Mouse (Mus musculus) CD4-positive, CD25-positive, alpha-beta regulatory T cell, adult 4 months (primary cell): ENCODE results near the gene Limch1. TPM values are rescaled to one million over a fixed set of nuclear protein-coding genes. Genes with fewer than 3 reads are reported as not detected.

Source experiments
- ATAC-seq: one replicate; pipeline ENCODE4 v1.8.0; 2017
- polyA plus RNA-seq, 2 experiments: library from polyadenylated mRNA; unstranded; fragments of 100-300 nt; shearing (Covaris generic); gene quantifications; one replicate each; pipeline ENCODE4 v1.2.1; 2017

Limch1 gene
- polyA plus RNA-seq, 2 experiments from 2014 or later, result not detected

DNA sequence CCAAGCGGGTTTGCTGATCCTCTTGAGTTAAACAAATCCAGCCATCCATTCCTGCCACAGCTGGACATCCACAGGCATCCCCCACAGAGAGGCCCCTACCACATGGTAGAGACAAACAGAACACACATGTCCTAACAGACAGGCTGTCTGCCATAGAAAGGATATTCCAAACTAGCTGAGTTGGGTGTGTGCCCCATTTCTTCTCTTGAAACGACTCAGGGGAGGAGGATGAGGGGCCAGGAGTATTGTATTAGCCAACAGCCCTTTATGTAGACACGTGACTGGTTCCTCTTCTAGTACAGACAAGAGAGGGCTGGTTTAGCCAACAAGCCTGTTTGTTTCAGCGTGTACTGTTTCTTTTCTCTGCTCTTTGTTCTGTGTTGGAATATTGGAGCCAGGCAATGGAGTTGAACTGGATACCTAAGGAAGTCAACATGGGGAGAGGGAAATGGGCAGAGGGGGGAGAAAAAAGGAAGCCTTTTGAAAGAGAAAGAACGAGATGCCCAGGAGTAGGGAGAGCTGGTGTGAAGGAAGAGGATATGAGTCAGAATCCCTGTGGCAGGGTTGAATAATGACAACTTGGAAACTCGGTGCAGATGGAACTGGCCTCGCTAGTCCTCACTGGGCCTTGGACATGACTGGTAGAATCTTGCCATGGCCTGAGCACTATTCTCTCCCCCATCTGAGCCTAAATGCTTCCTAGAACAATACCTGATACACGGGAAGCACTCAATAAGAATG is 196.3 kb downstream of the Limch1 start:
- ATAC-seq, result no peak

DNA sequence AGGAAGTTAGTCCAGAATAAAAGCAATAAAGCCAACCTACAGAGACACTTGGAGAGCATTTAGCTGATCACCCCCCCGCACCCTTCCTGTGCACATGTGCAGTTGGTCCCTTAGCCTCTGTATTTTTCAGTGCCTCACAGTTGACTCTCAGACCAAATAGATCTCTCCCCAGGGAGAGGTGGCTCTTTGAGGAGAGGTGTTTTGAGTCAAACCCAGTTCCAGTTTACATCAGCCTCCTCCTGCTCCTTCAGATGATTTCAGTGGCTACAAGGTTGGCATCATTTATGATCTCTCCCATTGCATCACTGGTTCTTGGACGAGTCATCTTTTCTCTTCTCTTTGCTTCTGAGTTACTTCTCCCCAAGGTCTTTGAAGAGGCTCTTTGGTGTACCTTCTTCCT is 197.3 kb downstream of the Limch1 start:
- no peak for ATAC-seq

DNA sequence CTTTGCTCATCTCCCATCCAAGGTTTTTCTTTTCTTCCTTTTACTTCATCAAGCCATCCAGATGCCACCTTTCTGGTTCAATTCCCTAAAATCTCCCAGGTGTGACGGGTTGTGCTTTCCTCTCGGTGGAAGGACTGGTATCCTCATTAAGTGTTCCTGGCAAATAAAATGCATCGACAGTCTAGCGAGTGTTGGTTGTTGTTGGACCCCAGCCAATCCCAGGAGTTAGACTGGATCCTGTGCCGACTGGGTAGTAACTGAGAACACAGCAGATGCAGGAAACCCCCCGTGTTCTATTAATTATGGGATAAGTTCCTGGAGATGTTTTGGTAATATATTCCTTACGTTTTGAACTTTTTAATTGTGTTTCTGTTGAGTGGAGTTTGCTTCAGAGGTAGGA is 197.9 kb downstream of the Limch1 start:
- ATAC-seq, result no peak

DNA sequence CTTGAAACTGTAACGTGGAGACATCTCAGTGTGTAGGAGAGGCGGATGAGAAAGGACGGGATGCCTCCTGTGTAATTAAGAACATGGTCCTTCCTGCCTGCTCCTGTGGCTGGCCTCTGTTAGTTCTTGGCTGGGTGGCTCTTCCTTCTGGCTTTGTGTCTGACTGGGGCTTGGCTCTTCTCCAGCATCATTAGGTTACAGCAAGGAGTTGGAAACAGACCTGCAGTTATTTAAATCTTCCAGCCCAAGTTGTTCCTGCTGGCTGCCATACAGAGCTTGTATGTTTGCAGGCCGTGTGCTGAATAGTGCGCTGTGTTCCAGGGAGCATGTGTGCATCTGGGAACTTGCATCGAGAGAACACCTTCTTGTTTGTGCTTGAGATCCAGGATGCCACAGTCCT is 202.3 kb downstream of the Limch1 start:
- no peak for ATAC-seq

DNA sequence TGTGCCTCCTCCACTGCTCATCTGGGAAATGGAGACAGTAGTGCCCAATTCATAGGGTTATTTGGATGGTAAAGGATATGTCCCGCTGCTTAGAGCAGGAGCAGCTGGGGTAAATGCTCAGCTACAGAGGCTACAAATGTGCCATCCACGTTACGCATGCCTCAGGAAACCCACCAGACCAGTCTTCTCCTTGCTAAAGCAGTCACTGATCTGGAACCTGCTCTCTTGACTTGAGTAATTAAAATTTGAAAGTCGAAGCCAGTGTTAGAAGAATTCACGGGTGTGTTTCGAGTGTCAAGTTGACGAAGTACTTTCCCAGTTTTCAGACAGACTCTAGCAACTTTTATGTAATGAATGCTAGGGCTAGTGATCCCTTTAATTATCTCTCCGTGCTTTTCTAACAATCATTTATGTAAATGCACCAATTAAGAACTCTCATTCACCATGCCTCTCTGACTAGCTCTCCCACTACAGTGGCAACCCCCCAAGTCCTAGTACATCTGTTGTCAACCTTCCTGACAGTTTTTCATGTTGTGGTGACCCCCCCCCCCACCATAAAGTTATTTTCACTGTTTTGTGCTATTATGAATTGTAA is 203.6 kb downstream of the Limch1 start:
- ATAC-seq, result no peak

DNA sequence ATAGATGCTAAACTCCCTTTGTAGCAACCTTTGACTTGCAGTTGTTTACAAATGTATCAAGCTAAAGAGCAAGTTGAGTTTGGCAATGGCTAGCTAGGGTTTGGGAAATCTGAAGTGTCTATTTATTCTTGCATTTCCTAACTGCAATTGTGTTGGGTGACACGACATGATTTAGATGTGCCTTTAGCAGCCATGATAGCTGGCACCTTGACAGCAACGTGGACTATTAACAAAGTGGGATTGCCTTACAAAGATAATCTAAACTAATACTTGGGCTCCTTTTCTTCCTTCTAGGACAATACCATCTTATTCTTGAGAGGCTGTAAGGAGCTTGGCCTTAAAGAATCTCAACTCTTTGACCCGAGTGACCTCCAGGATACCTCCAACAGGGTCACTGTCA is 207.7 kb downstream of the Limch1 start:
- ATAC-seq, result no peak

DNA sequence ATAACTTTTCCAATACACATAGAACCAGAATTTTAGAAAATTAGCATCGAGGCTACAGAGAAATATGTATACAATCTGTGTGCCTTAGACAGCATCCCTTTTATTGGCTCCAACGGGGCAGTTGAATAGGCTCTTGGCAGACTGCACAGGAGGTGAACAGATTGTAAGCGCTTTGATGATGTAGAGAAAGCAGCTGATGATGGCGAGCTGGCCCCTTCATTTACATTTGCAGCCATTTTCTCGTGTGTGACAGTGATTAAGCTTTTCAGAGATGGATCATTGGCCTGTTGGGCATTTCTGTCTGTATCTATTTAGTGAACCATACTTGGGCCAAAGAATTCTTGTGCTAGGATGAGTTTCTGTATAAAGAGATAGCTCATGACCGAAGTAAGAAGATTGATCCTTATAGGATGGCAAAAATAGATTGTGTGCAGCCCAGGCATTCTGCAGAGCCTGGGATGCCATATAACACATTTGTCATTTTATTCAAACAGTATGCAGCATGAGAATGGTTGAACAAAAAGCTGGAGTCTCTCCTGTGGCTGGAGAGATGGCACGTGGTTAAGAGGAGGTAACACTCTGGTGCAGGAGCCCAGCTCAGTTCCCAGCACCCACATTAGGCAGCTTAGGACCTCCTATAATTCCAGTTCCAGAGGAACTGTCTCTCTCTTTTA is 208.5 kb downstream of the Limch1 start:
- no peak for ATAC-seq

DNA sequence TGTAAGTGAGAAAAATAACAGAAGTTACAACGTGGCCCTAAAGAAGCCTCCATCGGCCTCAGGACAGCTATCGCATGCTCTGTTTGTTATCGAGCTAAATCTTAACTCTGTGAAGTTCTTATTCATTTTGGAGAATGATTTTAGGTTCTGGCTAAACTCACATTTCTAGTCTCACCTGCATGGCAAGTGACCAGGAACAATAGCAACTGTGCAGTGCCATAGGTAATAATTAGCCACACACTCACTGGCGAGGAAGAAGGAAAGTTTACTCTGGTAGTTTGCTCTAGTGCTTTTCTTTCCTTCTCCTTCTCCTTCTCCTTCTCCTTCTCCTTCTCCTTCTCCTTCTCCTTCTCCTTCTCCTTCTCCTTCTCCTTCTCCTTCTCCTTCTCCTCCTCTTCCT is 209.6 kb downstream of the Limch1 start:
- ATAC-seq, result no peak

DNA sequence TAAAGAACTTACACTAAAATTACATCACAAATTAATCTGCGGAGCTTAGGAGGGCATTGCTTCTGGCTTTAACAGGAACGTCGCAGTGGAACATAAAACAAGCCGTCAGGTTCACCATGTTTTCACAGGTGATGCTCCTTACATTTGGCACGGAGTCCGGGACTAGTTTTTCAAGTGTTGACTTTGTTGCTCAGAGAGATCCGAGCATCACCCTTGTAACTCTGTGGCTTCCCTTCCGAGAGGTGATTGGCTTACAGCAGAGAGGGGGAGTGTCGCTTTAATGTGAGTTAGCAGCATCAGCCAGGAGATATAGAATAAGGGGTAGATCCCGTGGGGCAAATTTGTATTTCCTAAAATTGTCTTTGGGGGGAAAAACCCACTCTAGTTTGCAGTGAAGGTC is 212.0 kb downstream of the Limch1 start:
- ATAC-seq, result no peak

DNA sequence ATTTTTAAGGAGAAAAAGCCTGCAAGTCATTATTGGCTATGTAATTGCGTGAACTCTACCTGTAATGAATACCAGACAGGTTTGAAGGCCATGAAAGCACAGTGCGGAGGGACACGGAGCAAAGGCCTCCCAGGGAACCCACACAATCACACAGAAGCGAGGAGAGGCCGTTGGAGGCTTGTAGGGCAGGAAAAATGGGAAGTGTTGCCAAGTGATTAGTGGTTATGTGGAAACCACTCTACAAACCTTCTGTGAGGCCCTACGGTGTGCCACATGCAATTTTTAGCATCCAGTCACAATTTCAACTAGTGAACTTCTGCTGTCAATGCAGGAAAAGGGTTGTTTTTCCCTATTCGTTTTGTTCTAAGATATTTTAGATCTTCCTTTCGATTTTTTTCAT is 212.5 kb downstream of the Limch1 start:
- no peak for ATAC-seq

DNA sequence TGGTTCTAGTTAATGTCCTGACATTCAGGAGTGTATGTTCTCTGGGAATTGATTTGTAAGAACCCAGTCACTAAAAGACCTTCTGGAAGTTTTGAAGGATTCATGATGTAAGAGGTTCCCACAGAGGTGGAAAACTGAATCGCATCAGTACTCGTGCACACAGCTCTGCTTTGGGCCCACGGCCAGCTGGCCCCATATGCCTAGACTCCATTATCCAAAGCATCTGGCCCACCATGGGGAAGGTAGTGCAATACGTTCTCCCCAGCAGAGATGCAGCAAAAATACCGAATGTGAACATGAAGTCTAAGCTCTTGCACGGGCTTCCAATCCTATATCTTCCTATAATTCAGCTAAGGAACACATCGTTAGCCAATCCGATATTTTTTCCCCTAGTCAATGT is 214.3 kb downstream of the Limch1 start:
- no peak for ATAC-seq

DNA sequence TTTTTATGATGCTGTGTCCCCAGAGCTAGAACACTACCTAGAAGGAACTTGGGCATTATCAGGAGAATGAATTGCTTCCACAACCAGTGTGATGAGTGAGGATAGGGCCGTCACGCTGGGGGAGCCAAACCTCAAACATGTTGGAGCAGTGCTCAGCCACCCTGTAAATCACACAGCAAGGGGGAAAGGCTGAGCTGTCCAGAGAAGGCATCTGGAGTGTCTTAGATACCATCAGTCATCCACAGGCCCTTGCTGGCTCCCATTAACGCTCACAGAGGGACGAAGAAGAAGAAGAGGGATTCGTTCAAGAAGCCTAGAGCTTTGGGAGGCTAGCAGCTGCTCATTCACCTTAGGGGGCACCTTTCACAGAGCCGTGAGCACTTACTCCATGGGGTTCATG is 219.8 kb downstream of the Limch1 start:
- no peak for ATAC-seq

DNA sequence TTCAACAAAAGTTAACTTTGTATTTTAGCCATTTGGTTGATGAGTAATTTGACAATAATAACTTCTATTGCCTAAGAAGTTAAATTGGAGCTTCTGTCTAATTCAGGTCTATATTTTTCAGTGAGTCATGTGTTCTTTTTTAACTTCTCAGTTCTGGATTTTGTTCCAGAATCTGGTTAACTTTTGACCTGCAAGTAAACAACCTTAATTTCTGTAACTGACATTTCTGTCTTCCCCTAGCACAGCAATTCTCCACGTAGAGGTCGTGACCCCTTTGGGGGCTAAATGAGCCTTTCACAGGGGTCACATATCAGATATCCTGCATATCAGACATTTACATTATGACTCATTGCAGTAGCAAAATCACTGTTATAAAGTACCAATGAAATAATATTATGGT is 221.5 kb downstream of the Limch1 start:
- ATAC-seq, result no peak

DNA sequence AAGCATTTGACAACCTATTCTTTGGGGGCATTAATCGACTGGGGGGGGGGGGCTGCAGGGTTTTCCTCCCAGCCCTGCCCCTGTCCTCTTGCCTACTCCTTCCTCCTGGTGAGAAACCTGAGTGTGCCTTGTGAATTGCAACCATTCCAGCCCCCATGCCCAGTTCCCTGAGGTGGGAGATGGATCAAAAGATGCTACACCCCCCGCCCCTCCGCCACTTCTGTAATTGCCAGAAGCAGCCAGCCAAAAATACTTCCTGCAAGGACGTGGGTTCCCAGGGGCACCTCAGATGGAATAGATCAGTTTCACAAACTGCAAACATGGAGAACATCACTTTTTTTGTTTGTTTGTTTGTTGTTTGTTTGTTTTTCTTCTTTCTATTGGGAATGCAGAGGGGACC is 222.0 kb downstream of the Limch1 start:
- ATAC-seq, result no peak

DNA sequence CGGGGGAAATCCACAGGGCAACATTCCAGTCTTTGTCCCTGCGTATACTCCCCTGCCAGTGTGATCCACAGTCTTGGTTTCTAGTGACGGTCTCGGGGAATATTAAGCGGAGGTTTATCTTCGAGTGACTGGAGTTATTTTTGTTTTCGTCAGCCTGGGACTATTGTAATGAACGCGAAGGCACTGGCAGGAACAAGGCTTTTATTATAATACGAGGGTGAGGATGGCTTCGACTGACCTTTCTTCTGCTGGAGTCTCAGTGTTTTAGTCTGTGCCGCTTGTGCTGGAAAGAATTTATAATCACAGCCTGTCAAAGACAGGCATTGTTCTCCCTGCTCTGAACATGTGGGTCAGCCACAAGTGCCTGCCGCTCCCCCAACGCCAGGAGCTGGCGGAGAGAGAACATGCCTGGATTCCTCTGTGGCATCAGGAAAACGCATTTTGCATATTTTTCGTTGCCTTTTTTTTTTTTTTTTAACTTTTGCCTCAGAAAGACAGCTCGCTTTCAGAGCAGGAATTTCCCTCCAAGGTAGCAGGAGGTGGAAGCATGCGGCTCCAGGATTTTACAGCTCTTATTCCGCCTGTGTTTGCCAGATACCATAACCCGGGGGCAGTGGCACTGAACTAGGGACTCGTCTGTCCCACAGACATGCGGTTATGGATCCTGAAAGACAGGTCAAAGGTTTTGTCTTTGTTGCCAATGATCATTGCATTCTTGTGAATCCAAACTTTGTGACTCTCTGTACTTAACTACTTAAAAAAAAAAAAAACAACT is 222.6 kb downstream of the Limch1 start:
- no peak for ATAC-seq

DNA sequence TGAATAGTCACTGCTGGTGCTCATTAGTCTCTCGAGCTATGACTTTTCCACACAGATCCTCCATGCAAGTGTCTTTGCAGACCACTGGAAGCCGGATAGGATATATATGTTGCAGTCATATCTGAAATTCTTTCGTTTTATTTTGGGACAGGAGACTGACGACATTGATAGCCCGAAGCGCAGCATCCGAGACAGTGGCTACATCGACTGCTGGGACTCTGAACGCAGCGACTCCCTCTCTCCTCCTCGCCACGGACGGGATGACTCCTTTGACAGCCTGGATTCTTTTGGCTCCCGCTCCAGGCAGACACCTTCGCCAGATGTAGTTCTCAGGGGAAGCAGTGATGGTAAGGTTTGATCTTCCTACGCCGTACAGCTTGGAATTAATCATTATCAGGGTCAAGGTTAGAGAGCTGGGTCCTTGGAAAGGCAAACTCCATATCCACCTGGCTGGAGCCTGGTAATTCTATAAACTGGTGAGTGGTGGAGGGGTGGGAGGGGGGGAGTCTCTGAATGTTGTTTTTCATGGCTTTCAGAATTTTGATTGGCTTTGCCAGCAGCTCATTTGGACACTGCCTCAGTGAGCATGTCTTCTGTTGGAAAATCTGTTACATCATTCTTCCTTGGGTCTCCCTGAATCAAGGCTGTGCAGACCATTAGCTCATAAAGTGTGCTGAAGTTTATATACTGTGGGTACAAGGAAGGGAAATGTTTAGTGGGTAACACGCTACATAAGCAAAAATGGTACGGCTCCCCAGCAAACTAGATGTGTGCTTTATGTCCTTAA is 223.5 kb downstream of the Limch1 start:
- ATAC-seq, result no peak

DNA sequence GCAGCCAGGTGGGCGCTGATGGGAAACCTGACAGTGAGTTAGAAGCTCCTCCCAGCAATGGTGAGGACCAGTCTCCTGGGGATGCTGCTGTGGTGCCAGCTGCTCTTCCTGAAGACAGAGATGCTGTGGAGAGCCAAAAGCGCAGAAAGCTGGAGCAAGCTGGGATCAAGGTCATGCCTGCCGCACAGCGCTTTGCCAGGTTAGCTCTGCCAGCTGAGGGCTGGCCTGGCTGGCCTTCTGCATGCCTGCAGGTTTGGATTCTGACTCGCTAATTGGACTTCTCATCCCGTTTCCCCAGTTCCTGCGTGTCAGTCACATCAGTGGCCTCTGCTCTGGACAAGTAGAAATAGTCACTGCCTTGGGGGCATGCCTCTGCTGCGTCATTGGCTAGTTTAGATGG is 230.0 kb downstream of the Limch1 start:
- no peak for ATAC-seq

DNA sequence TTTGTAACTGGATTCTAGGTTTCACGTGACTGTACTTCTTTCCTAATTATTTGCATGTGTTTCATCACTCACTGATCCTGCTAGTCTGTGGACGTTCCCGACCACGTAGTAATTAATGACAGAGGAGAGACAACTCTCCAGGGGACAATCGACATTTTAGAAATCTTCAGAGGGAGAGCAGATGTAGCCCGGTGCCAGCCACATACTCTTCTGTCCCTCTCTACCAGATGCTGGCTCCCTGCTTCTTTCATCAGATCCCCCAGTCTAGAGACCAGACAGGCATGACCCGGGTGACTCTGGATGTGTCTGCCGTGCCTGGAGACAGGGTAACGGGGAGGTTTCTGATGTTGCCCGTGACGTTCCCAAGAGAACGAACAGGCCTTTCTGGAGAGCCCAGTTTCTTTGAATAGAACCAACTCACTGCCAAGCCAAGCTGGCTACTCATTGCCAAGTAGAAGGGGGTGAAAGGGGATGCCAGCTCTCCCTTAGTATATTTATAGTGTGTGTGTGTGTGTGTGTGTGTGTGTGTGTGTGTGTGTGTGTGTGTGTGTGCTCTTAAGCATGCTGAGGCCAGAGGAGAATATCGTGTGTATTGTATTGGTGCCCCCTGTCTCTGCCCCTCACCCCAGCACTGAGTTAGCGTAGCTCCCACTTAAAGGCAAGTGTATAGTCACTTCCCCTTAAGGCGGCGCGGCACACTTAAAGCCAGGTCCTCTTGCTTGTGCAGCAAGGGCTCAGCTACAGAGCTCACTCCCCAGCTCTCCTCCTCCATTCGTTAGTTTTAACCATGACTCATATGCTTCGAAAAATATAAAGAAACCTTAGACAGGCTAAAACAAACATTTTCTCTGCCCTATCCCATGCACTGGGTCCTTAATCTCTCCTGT is 233.9 kb downstream of the Limch1 start:
- ATAC-seq, result no peak

DNA sequence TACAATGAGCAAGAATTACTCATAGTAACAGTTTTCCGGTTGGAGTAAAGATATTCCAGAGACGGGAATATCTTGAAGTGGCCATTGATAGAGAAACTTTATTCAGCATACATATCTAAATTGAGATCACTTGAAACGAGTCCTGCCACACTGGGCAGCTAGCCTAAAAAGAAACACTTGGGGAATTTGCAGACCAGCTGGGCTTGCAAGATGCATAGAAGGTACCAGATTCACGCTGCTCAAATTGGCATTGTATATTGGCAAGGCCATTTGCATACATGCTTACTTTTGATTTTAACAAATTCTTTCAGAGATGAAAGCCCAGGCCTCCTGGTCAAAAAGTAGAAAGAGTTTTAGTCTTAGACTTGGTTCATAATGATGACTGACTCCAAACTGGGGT is 235.2 kb downstream of the Limch1 start:
- ATAC-seq, result no peak

DNA sequence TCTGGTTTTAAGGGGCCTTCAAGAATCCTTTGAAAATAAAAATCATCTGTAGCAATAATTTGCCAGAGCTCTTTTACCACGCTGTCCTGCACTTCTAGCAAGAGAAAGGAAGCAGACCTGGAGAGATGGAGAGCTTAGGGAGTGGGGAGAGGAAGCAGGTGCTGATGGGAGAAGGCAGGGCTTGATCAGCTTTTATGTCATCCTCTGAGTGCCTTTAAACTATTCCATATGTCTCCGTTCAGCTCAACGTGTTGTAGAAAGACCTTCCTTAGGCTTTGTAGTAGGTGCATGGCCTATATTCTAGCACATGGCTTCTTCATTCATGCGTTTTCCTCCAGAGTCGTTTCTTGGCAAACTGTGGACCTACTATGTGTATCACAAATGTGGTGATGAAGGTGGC is 237.5 kb downstream of the Limch1 start:
- ATAC-seq, result no peak

DNA sequence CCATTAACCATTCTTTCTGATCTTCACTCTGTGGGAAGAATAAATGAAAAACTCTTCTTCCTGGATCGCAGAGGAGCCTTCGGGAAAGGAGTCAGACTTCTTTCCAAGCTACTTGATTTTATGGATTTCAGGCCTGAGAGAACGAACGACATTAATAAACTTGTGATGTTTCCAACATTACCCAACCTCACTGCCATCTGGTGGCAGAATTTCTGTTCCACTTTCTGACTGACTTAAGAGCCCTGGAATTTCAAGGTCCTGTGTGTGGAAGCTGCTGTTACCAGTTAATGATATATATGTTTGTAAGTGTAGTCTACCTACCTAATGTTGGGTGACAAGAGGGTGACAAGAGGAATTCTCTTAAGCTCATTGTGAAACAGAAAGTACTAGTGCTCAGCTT is 243.3 kb downstream of the Limch1 start:
- no peak for ATAC-seq

DNA sequence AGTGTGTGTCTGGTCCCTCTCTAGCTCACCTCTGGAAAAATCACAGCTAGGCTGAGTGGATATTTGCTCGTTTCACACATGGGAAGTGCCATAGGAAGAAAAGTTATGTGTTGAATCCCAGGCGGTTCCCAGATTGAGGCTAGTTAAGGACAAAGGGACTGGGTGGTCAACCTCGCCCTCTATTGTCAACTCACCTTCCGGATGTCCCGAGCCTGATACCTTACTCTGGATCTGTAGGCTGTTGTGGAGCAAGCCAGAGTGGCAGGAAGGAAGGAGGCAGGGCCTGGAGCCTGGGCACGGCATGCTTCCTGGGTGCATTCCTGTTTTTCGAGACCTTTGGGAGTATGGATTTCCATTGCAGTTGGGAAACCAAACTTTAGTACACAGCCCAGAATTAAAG is 243.9 kb downstream of the Limch1 start:
- no peak for ATAC-seq
